Mouse (Mus musculus) megakaryocyte, embryonic 14.5 days (primary cell): ENCODE results near the gene Pgls.

Source experiments
- FLI1 ChIP-seq: IDR thresholded peaks from 2 replicates; pipeline ENCODE4 v1.6.1; 2012; ENCODE audit warnings: low read length, inconsistent platforms, mixed read lengths
- GATA1 ChIP-seq: IDR thresholded peaks from 3 replicates; pipeline ENCODE4 v1.6.1; 2012; ENCODE audit warnings: mixed read lengths, low read length, inconsistent platforms, borderline replicate concordance

- TF ChIP-seq FLI1, result no peak
- TF ChIP-seq GATA1, result no peak
Measured at GRCm38 (mm10) chr8:71619786-71620185, 27.8 kb downstream of the Pgls start.
